Mouse (Mus musculus): ENCODE data around the gene Synpr.

GRCm38 (mm10) chr14:13571941-13572340 lies 287.4 kb downstream of the Synpr start:
- TF ChIP-seq CTCF (IDR thresholded peaks at IDR 0.05; ENCODE audit: borderline replicate concordance, control insufficient read depth, extremely low read depth, insufficient read depth, low read length, poor library complexity), result no peak
- TF ChIP-seq POLR2A (IDR thresholded peaks at IDR 0.05; ENCODE audit: control insufficient read depth, extremely low read depth, insufficient read depth, low read length, poor library complexity), result no peak

All from thymus, adult 2 months (tissue).